Mouse (Mus musculus): ENCODE results near the gene Cnppd1. TPM values are rescaled to one million over a fixed set of nuclear protein-coding genes. Genes with fewer than 3 reads are reported as not detected.
A peak's percentile ranks its signal among the peaks of the same experiment; 100 is the strongest.

Cnppd1 gene
- polyA plus RNA-seq, 1 experiment from 2014 or later: 60.2 TPM

GRCm38 (mm10) chr1:75140601-75141190 lies 1.8 kb downstream of the Cnppd1 start:
- Histone ChIP-seq H3K4me1 (replicated peaks) (peaks cover 47% of the 10 kb centered on the region), H3K9me3 (no peaks in the 10 kb centered on the region), H3K36me3 (peaks cover 59% of the 10 kb centered on the region), H3K9ac (peak overlapping the region; percentile 98), H3K4me2 (peak overlapping the region; percentile 94), H3K27ac (replicated peaks) (peak overlapping the region; percentile 99), H3K4me3 (peak overlapping the region; percentile 93), H3K27me3 (no peaks in the 10 kb centered on the region)
- ATAC-seq (ENCODE audit: low read depth): 0 out of 2 replicates have a peak, but pooled peaks have one; percentile 3
- 47% methylated on average over 4 of the region's 4 CpGs for WGBS

DNA sequence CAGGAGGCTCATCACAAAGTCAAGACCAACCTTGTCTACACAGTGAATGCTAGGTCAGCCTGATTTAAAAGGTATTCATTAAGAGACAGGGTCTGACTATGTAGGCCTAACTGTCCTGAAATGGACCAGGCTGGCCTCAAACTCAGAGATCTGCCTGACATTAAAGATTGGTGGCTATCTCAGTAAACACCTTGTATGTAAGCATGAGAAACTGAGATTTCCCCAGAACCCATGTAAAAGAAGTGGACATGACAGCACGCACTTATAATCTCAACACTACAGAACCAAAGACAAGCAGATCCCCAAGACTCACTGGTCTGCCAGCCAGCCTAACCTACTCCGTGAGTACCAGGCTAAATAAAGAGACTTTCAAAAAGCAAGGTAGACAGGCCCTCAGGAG lies 4.1 kb downstream of the Cnppd1 start:
- H3K9ac ChIP-seq: no peak overlapping the region
- ATAC-seq (ENCODE audit: low read depth): no peak
- no peaks in the 10 kb centered on the region for H3K27me3 ChIP-seq
- peaks cover 30% of the 10 kb centered on the region for H3K4me1 ChIP-seq (replicated peaks)
- H3K4me2 ChIP-seq: no peak overlapping the region
- 85% methylated on average over 2 of the region's 2 CpGs for WGBS
- H3K36me3 ChIP-seq: peaks cover 50% of the 10 kb centered on the region
- H3K4me3 ChIP-seq: no peak overlapping the region
- H3K9me3 ChIP-seq: no peaks in the 10 kb centered on the region
- H3K27ac ChIP-seq (replicated peaks): no peak overlapping the region

DNA sequence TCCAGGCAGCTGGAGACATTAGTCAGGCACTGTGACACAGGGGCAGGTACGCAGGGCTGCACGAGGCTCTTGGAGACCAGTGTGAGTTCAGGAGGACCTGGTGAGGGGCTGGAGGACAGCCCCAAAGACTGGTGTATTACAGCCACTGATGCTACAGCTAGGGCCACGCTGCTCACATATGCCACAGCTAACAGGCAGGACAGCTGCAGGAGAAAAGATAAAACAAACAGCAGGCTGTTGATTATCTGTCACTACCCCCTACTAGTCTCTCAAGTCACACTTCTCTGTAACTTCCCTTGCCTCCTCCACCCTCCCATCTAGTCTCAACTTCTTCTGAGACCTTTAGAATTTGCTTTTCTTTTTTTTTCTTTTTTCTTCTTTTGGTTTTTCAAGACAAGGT lies 5.8 kb downstream of the Cnppd1 start:
- Histone ChIP-seq H3K27ac (replicated peaks) (no peak overlapping the region), H3K36me3 (peaks cover 50% of the 10 kb centered on the region), H3K9me3 (no peaks in the 10 kb centered on the region), H3K4me1 (replicated peaks) (peaks cover 26% of the 10 kb centered on the region), H3K4me2 (no peak overlapping the region), H3K27me3 (no peaks in the 10 kb centered on the region), H3K4me3 (no peak overlapping the region), H3K9ac (no peak overlapping the region)
- 74% methylated on average over 3 of the region's 3 CpGs for WGBS
- no peak for ATAC-seq (ENCODE audit: low read depth)

- Histone ChIP-seq H3K9me3 (no peaks in the 10 kb centered on the region), H3K4me1 (replicated peaks) (peaks cover 24% of the 10 kb centered on the region), H3K9ac (no peak overlapping the region), H3K4me2 (no peak overlapping the region), H3K27me3 (no peaks in the 10 kb centered on the region), H3K4me3 (no peak overlapping the region), H3K36me3 (peaks cover 50% of the 10 kb centered on the region), H3K27ac (replicated peaks) (no peak overlapping the region)
- ATAC-seq (ENCODE audit: low read depth): no peak
- 90% methylated on average over 6 of the region's 6 CpGs for WGBS
Measured at GRCm38 (mm10) chr1:75136293-75136692, 6.2 kb downstream of the Cnppd1 start.

DNA sequence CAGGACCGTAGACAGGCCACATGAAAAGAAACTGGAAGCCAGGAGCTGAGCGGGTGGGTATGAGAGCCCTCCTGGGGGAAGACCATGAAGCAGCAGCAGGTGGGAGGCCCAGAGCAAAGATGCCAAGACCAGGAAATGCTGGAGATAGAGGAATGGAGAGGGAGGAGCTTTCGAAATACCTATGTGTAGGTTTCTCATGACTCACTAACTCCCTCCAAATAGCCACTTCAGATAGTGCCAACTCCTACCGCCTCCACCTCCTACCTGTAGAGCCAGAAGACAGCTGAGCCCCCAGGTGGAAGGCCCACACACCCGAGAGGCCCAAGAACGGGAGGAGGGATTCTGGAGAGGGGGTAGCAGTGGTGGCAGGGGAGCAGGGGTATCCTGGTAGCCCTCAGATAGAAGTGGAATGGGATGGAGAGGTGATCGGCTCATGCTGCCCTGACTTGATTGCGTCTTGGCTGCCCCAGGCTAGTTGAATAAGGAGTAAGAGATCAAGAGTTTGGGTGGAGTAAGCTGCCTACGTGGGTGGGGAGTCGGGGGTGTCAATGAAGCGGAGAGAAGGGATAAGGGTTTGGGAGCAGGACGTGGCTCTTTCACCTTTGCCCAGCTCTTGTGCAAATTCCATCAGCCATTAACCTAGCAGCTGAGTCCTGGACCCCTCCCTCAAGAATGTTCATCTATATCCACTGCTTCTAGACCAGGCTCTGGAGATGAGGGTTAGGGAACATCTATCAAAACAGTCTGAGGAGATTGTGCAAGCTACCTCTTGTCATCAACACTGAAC lies 8.9 kb downstream of the Cnppd1 start, which contains the start of gene Slc23a3:
Slc23a3 (minus strand) TSS at position 470 of the 787 bp plus-strand sequence.
- Histone ChIP-seq H3K4me3 (no peak within 1 kb of the TSS), H3K9me3 (no peaks in the 10 kb centered on the region), H3K4me1 (replicated peaks) (no peaks in the 10 kb centered on the region), H3K36me3 (peaks cover 39% of the 10 kb centered on the region), H3K27ac (replicated peaks) (no peak within 1 kb of the TSS), H3K9ac (no peak within 1 kb of the TSS), H3K4me2 (no peak within 1 kb of the TSS), H3K27me3 (peaks cover 4% of the 10 kb centered on the region)
- ATAC-seq (ENCODE audit: low read depth): no peak
- 70% methylated on average over 12 of the region's 12 CpGs for WGBS

- Histone ChIP-seq H3K9ac (no peak overlapping the region), H3K4me2 (no peak overlapping the region), H3K27me3 (peaks cover 4% of the 10 kb centered on the region), H3K9me3 (no peaks in the 10 kb centered on the region), H3K27ac (replicated peaks) (no peak overlapping the region), H3K4me3 (no peak overlapping the region), H3K4me1 (replicated peaks) (peaks cover 11% of the 10 kb centered on the region), H3K36me3 (no peaks in the 10 kb centered on the region)
- WGBS: 83% methylated on average over 3 of the region's 3 CpGs
- no peak for ATAC-seq (ENCODE audit: low read depth)
Measured at GRCm38 (mm10) chr1:75128641-75129040, 13.9 kb downstream of the Cnppd1 start.

GRCm38 (mm10) chr1:75125418-75125817 lies 17.1 kb downstream of the Cnppd1 start:
- peak overlapping the region; percentile 94 for H3K27ac ChIP-seq (replicated peaks)
- H3K9ac ChIP-seq: peak overlapping the region; percentile 77

DNA sequence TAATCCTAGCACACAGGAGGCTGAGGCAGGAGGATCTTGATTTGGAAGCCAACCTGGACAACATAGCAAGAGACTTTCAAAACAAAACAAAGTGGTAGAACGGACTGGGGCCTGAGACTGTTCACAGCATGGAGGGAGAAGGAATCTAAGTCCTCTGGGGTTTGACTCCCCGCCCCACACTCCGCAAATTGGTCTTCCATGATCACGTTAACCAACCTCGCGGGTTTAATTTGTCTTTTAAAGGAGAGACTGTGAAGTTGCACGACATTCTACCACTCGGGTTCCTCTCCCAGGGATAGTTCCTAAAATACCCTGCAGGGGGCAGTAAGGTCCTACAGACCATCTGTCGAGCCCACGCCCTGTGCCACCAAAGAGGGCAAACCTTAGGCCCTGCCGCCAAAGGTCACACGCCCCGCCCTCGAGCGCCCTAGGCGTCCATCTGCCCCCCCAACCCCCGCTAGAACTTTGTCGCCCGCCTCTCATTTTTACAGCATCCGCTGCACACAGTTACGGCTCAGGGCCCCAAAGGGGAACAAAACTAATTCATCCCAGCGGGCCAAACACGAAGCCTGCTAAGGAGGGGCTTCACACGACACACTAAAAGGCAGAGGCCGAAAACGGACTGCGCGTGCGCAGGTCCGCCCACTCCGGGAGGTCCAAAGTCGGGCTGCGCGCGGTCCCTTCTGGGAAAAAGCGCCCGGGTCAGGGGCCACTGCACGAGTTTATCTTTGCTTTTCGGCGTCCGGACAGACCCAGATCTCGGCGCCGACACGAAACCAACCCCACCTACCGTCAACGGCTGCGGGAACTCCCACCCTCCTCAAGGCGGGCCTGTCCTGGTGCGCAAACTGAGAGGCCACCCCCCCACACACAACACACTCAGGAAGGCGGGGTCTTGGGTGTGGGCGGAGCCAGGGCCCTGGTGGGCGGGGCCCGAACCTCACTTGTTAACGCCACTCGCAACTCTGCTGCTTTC lies 17.9 kb downstream of the Cnppd1 start, which contains the start of gene Nhej1:
Nhej1 (minus strand) TSS at position 855 of the 976 bp plus-strand sequence.
- peak within 1 kb of the TSS; percentile 59 for H3K4me2 ChIP-seq
- H3K27ac ChIP-seq (replicated peaks): peak within 1 kb of the TSS; percentile 94
- peak within 1 kb of the TSS; percentile 60 for H3K4me3 ChIP-seq
- peaks cover 11% of the 10 kb centered on the region for H3K4me1 ChIP-seq (replicated peaks)
- peak within 1 kb of the TSS; percentile 77 for H3K9ac ChIP-seq
- no peaks in the 10 kb centered on the region for H3K27me3 ChIP-seq
- 1% methylated on average over 56 of the region's 56 CpGs for WGBS
- ATAC-seq (ENCODE audit: low read depth): peak; percentile 94
- H3K9me3 ChIP-seq: no peaks in the 10 kb centered on the region
- H3K36me3 ChIP-seq: no peaks in the 10 kb centered on the region

More at GRCm38 (mm10) chr1:75125418-75125817, 17.1 kb downstream of the Cnppd1 start:
- peaks cover 11% of the 10 kb centered on the region for H3K4me1 ChIP-seq (replicated peaks)
- H3K27me3 ChIP-seq: peaks cover 4% of the 10 kb centered on the region
- H3K9me3 ChIP-seq: no peaks in the 10 kb centered on the region
- H3K4me2 ChIP-seq: peak overlapping the region; percentile 59
- H3K4me3 ChIP-seq: peak overlapping the region; percentile 60
- WGBS: 39% methylated on average over 5 of the region's 5 CpGs
- ATAC-seq (ENCODE audit: low read depth): peak; percentile 14
- H3K36me3 ChIP-seq: no peaks in the 10 kb centered on the region

DNA sequence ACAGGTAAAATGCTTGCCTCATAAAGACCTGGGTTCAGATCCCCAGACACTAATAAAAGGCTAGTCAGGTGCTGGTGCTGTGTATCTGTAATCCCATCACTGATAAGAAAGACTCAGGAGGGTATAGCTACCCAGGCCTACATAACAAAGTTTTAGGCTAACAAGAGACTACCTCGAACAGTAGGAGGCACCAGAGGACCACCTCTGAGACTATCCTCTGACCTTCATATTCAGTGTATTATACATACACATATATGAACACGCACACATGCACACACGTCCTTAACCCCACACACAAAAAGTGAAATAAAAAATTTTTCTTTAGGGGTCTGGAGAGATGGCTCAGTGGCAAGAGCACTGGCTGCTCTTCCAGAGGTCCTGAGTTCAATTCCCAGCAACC lies 20.3 kb downstream of the Cnppd1 start:
- 75% methylated on average over 3 of the region's 3 CpGs for WGBS
- no peak overlapping the region for H3K4me2 ChIP-seq
- no peak for ATAC-seq (ENCODE audit: low read depth)

More for the DNA sequence above, 20.3 kb downstream of the Cnppd1 start:
- Histone ChIP-seq H3K27ac (replicated peaks) (no peak overlapping the region), H3K9me3 (no peaks in the 10 kb centered on the region), H3K4me3 (no peak overlapping the region), H3K27me3 (no peaks in the 10 kb centered on the region), H3K4me1 (replicated peaks) (peaks cover 11% of the 10 kb centered on the region), H3K9ac (no peak overlapping the region), H3K36me3 (no peaks in the 10 kb centered on the region)

Data from neural tube, embryonic 13.5 days (tissue).